Mouse (Mus musculus) MEL (cell line): Measurements from ENCODE around the gene Dusp12. TPM values are rescaled to one million over a fixed set of nuclear protein-coding genes. Genes with fewer than 3 reads are reported as not detected.

Source experiments
- DNase-seq: peaks from one replicate; pipeline ENCODE4 v3.0.0; 2011; ENCODE audit warnings: low read depth, low spot score
- H3K27ac ChIP-seq: 2 replicates; pipeline ENCODE4 v1.5.1; 2012; ENCODE audit warnings: low read depth, mild to moderate bottlenecking, control low read depth, low read length, moderate library complexity; ENCODE audit not compliant: control insufficient read depth
- H3K27me3 ChIP-seq, 2 experiments: fragments of 150-350 bp in 1 of 2; sonication (generic) in 1 of 2; 2 replicates each; pipeline ENCODE4 v1.6.1; 2012; ENCODE audit warnings: low read length in 2 of 2, mild to moderate bottlenecking in 2 of 2, improper control_type of control experiment in 1 of 2, moderate library complexity in 1 of 2; ENCODE audit not compliant: insufficient read depth in 2 of 2, control insufficient read depth in 1 of 2
- H3K36me3 ChIP-seq, 2 experiments: 2 replicates each; pipeline ENCODE4 v1.6.1; 2012 to 2014; ENCODE audit warnings: low read length in 2 of 2, improper control_type of control experiment in 1 of 2, inconsistent platforms in 1 of 2, mild to moderate bottlenecking in 1 of 2; ENCODE audit not compliant: insufficient read depth in 2 of 2, control insufficient read depth in 1 of 2
- H3K4me1 ChIP-seq, 2 experiments: fragments of 150-350 bp in 1 of 2; sonication (generic) in 1 of 2; 2 replicates each; pipeline ENCODE4 v1.6.1; 2012; ENCODE audit warnings: low read length in 2 of 2, improper control_type of control experiment in 1 of 2, mild to moderate bottlenecking in 1 of 2; ENCODE audit not compliant: insufficient read depth in 2 of 2, control insufficient read depth in 1 of 2
- H3K4me3 ChIP-seq, 2 experiments: fragments of 150-350 bp in 1 of 2; sonication (generic) in 1 of 2; 2 replicates each; pipeline ENCODE4 v1.5.1; 2012; ENCODE audit warnings: low read depth in 2 of 2, low read length in 2 of 2, mild to moderate bottlenecking in 2 of 2, moderate library complexity in 2 of 2, control low read depth in 1 of 2, improper control_type of control experiment in 1 of 2; ENCODE audit not compliant: control insufficient read depth in 1 of 2, insufficient read depth in 1 of 2
- H3K79me2 ChIP-seq: 2 replicates; pipeline ENCODE4 v1.6.1; 2012; ENCODE audit warnings: mild to moderate bottlenecking, low read length, moderate library complexity; ENCODE audit not compliant: control insufficient read depth, poor library complexity, insufficient read depth
- H3K9ac ChIP-seq: 2 replicates; pipeline ENCODE4 v1.6.1; 2012; ENCODE audit warnings: low read depth, mild to moderate bottlenecking, control low read depth, low read length, moderate library complexity; ENCODE audit not compliant: control insufficient read depth, poor library complexity, severe bottlenecking
- H3K9me3 ChIP-seq: fragments of 150-350 bp; sonication (generic); replicated peaks from 2 replicates; pipeline ENCODE4 v1.6.1; 2012; ENCODE audit warnings: mild to moderate bottlenecking, low read length, improper control_type of control experiment, moderate library complexity; ENCODE audit not compliant: insufficient read depth
- CHD1 ChIP-seq: IDR thresholded peaks from 2 replicates; pipeline ENCODE4 v1.6.1; 2012; ENCODE audit warnings: low read depth, mild to moderate bottlenecking, inconsistent platforms, low read length, improper control_type of control experiment
- CHD2 ChIP-seq: IDR thresholded peaks from 2 replicates; pipeline ENCODE4 v1.6.1; 2011; ENCODE audit warnings: low read length, improper control_type of control experiment
- ELF1 ChIP-seq: IDR thresholded peaks from 2 replicates; pipeline ENCODE4 v1.6.1; 2014; ENCODE audit warnings: low read depth, mild to moderate bottlenecking, inconsistent platforms, low read length, improper control_type of control experiment, moderate library complexity
- GATA1 ChIP-seq: IDR thresholded peaks from 2 replicates; pipeline ENCODE4 v1.6.1; 2011; ENCODE audit warnings: low read depth, low read length, improper control_type of control experiment
- KAT2A ChIP-seq: conservative IDR thresholded peaks from 2 replicates; pipeline ENCODE4 v1.6.1; 2012; ENCODE audit warnings: low read depth, low read length, improper control_type of control experiment, inconsistent platforms
- MYB ChIP-seq: IDR thresholded peaks from 2 replicates; pipeline ENCODE4 v1.6.1; 2011; ENCODE audit warnings: mild to moderate bottlenecking, low read depth, low read length, improper control_type of control experiment
- NELFE ChIP-seq: IDR thresholded peaks from 2 replicates; pipeline ENCODE4 v1.6.1; 2011; ENCODE audit warnings: low read depth, low read length, improper control_type of control experiment
- NRF1 ChIP-seq: IDR thresholded peaks from 2 replicates; pipeline ENCODE4 v1.6.1; 2014; ENCODE audit warnings: low read depth, mild to moderate bottlenecking, inconsistent platforms, low read length, improper control_type of control experiment, moderate library complexity; ENCODE audit not compliant: poor library complexity, insufficient read depth, severe bottlenecking
- POLR2A ChIP-seq, 2 experiments: IDR thresholded peaks; 2 replicates each; pipeline ENCODE4 v1.6.1; 2011 to 2012; ENCODE audit warnings: low read length in 2 of 2, mild to moderate bottlenecking in 2 of 2, control low read depth in 1 of 2, improper control_type of control experiment in 1 of 2, low read depth in 1 of 2, moderate library complexity in 1 of 2; ENCODE audit not compliant: control insufficient read depth in 1 of 2, insufficient read depth in 1 of 2, poor library complexity in 1 of 2
- POLR2AphosphoS2 ChIP-seq: IDR thresholded peaks from 2 replicates; pipeline ENCODE4 v1.6.1; 2011; ENCODE audit warnings: low read length, improper control_type of control experiment
- TBP ChIP-seq: IDR thresholded peaks from 2 replicates; pipeline ENCODE4 v1.8.0; 2011; ENCODE audit warnings: low read depth, low read length, improper control_type of control experiment
- USF2 ChIP-seq, 2 experiments: IDR thresholded peaks; 2 replicates each; pipeline ENCODE4 v1.6.1; 2011 to 2012; ENCODE audit warnings: improper control_type of control experiment in 2 of 2, low read length in 2 of 2, borderline replicate concordance in 1 of 2, inconsistent platforms in 1 of 2, low read depth in 1 of 2, mild to moderate bottlenecking in 1 of 2; ENCODE audit not compliant: insufficient read depth in 1 of 2
- ZC3H11A ChIP-seq: IDR thresholded peaks from 2 replicates; pipeline ENCODE4 v1.6.1; 2012; ENCODE audit warnings: low read depth, mild to moderate bottlenecking, inconsistent platforms, low read length, improper control_type of control experiment
- ZKSCAN1 ChIP-seq: IDR thresholded peaks from 2 replicates; pipeline ENCODE4 v1.6.1; 2012; ENCODE audit warnings: low read depth, mild to moderate bottlenecking, inconsistent platforms, low read length, improper control_type of control experiment, moderate library complexity
- polyA plus RNA-seq, 2 experiments: library from polyadenylated mRNA; stranded (reverse) in 1 of 2; unstranded in 1 of 2; fragments of >175 nt in 1 of 2; fragments of >200 nt in 1 of 2; gene quantifications; 2 replicates each; pipeline versions ENCODE4 v1.2.1 to v1.2.4; 2012; ENCODE audit warnings: low replicate concordance in 2 of 2, low read depth in 1 of 2; ENCODE audit not compliant: insufficient read length in 2 of 2, insufficient read depth in 1 of 2, missing spikeins in 1 of 2
- total RNA-seq: library from RNA; depleted of rRNA; stranded (reverse); fragments of 300-350 nt; gene quantifications from 2 replicates; pipeline ENCODE4 v1.2.3, GENCODE M21; 2012; rRNA removed

The Dusp12 gene
- total and polyA plus RNA-seq, 3 experiments: 33.8 to 50.0 TPM; not detected in 1

GRCm38 (mm10) chr1:170829781-170830180, 55.6 kb downstream of the Dusp12 start:
- Histone ChIP-seq H3K4me1 (no peaks in the 10 kb centered on the region), H3K9me3 (no peaks in the 10 kb centered on the region), H3K27ac (no peak overlapping the region), H3K4me3 (no peak overlapping the region), H3K9ac (no peak overlapping the region), H3K27me3 (no peaks in the 10 kb centered on the region), H3K79me2 (no peaks in the 10 kb centered on the region), H3K36me3 (peaks cover 0 to 14% of the 10 kb centered on the region in 2 experiments; a peak in 2 of 4 replicates)
- no peak for DNase-seq
- TF ChIP-seq MYB: no peak

- H3K9ac ChIP-seq: no peak overlapping the region
- no peak for TF ChIP-seq MYB
- TF ChIP-seq ELF1: no peak
- no peak for TF ChIP-seq CHD1
- no peak for TF ChIP-seq USF2 (IDR thresholded peaks at IDR 0.05; ENCODE audit: borderline replicate concordance in 1 of 2, insufficient read depth in 1 of 2, low read depth in 1 of 2, low read length in 2 of 2)
- TF ChIP-seq NRF1: no peak
- no peak for TF ChIP-seq NELFE
- no peak for TF ChIP-seq ZC3H11A
- no peak for TF ChIP-seq POLR2A (IDR thresholded peaks at IDR 0.05; ENCODE audit: control insufficient read depth in 1 of 2, insufficient read depth in 1 of 2, low read depth in 1 of 2, low read length in 2 of 2, poor library complexity in 1 of 2)
- no peak for TF ChIP-seq CHD2
- TF ChIP-seq TBP: no peak
- TF ChIP-seq ZKSCAN1: no peak
- no peak for TF ChIP-seq KAT2A
- no peak for TF ChIP-seq POLR2AphosphoS2
- TF ChIP-seq GATA1: no peak
- TF ChIP-seq, all 39 proteins: peak for 0
- no peak for DNase-seq
- Histone ChIP-seq H3K27ac (no peak overlapping the region), H3K79me2 (no peaks in the 10 kb centered on the region), H3K4me3 (no peak overlapping the region), H3K36me3 (peaks cover 0 to 11% of the 10 kb centered on the region in 2 experiments; a peak in 2 of 4 replicates), H3K9me3 (no peaks in the 10 kb centered on the region), H3K4me1 (no peaks in the 10 kb centered on the region), H3K27me3 (no peaks in the 10 kb centered on the region)
Observed at GRCm38 (mm10) chr1:170829344-170829743, 56.0 kb downstream of the Dusp12 start.

Other genes starting within 250 kb of the Dusp12 start
- not detected in 2 replicates for gene Olfml2b, start 241.0 kb downstream of the Dusp12 start, total RNA-seq
- not detected for gene Olfml2b, start 241.0 kb downstream of the Dusp12 start, polyA plus RNA-seq
- 11.7 and 14.3 TPM in 2 replicates for gene Atf6, start 17.8 kb downstream of the Dusp12 start, total RNA-seq
- 10 to 100 TPM in 1 of 2 experiments, not detected in 1; 16.4 TPM for gene Atf6, start 17.8 kb downstream of the Dusp12 start, polyA plus RNA-seq
- gene Gm26620, start 475 bp downstream of the Dusp12 start, total RNA-seq: 3.1 and 5.5 TPM in 2 replicates
- gene Gm26620, start 475 bp downstream of the Dusp12 start, polyA plus RNA-seq: 1 to 10 TPM in 1 of 2 experiments, not detected in 1; 1.0 TPM
- not detected in 2 replicates for gene Fcrlb, start 27.4 kb upstream of the Dusp12 start, total RNA-seq
- gene Fcrlb, start 27.4 kb upstream of the Dusp12 start, polyA plus RNA-seq: not detected
- gene Fcrla, start 42.0 kb upstream of the Dusp12 start, total RNA-seq: 0.12 and 0.39 TPM in 2 replicates
- gene Fcrla, start 42.0 kb upstream of the Dusp12 start, polyA plus RNA-seq: under 1 TPM in 1 of 2 experiments, not detected in 1; 0.18 TPM
- gene Fcgr2b, start 91.0 kb upstream of the Dusp12 start, total RNA-seq: 4.7 and 6.4 TPM in 2 replicates
- 1 to 10 TPM in 1 of 2 experiments, not detected in 1; 8.2 TPM for gene Fcgr2b, start 91.0 kb upstream of the Dusp12 start, polyA plus RNA-seq
- gene Fcgr4, start 133.4 kb upstream of the Dusp12 start, total RNA-seq: not detected in 2 replicates
- gene Fcgr4, start 133.4 kb upstream of the Dusp12 start, polyA plus RNA-seq: not detected
- 0.39 and 0.62 TPM in 2 replicates for gene Fcgr3, start 179.4 kb upstream of the Dusp12 start, total RNA-seq
- 1 to 10 TPM in 1 of 2 experiments, not detected in 1; 6.1 TPM for gene Fcgr3, start 179.4 kb upstream of the Dusp12 start, polyA plus RNA-seq
- 0.69 and 0.75 TPM in 2 replicates for gene Cfap126, start 228.4 kb upstream of the Dusp12 start, total RNA-seq
- gene Cfap126, start 228.4 kb upstream of the Dusp12 start, polyA plus RNA-seq: 1 to 10 TPM in 1 of 2 experiments, not detected in 1; 3.5 TPM